Comparison of ENCODE assay signal across 19 mouse cellular contexts in genomic region chr9:121854246-121854645, GRCm38 (mm10). TPM values are rescaled to one million over a fixed set of nuclear protein-coding genes. Genes with fewer than 3 reads are reported as not detected.
"Had no signal": no experiment of that assay in that cellular context is flagged by ENCODE, and none has a peak within 500 bp of the region (broad histone marks: within the 10 kb centered on the region; RNA-seq: fewer than 3 reads in every experiment).

No protein-coding gene starts in this region.

- H3K9me3 ChIP-seq: intestine, embryonic 15.5 days; kidney, embryonic 15.5 days; limb, embryonic 12.5 days; limb, embryonic 15.5 days; liver, embryonic 12.5 days; liver, embryonic 15.5 days; midbrain, embryonic 12.5 days had no signal

- DNase-seq: kidney, adult 11 months; kidney, adult 8-10 months; kidney, postnatal 10 days; kidney, postnatal 36 days; layer of hippocampus, postnatal 36 days; left cerebral cortex, postnatal 4 days; lung, embryonic 14.5 days; lung, postnatal 4 days; thymus, adult 18-20 months; thymus, postnatal 36 days had no signal

- H3K27ac ChIP-seq: intestine, embryonic 15.5 days; kidney, embryonic 15.5 days; limb, embryonic 12.5 days; limb, embryonic 15.5 days; liver, embryonic 12.5 days; liver, embryonic 15.5 days; midbrain, embryonic 12.5 days had no signal

- H3K4me2 ChIP-seq: intestine, embryonic 15.5 days; kidney, embryonic 15.5 days; limb, embryonic 12.5 days; limb, embryonic 15.5 days; liver, embryonic 12.5 days; liver, embryonic 15.5 days; lung, embryonic 14.5 days; midbrain, embryonic 12.5 days had no signal

- ATAC-seq: intestine, embryonic 15.5 days; liver, embryonic 12.5 days; midbrain, embryonic 16.5 days had no signal

- H3K27me3 ChIP-seq: intestine, embryonic 15.5 days; kidney, embryonic 15.5 days; limb, embryonic 12.5 days; limb, embryonic 15.5 days; liver, embryonic 12.5 days; liver, embryonic 15.5 days; midbrain, embryonic 12.5 days had no signal

- H3K36me3 ChIP-seq: intestine, embryonic 15.5 days had no signal

- H3K9ac ChIP-seq: intestine, embryonic 15.5 days; kidney, embryonic 15.5 days; limb, embryonic 12.5 days; limb, embryonic 15.5 days; liver, embryonic 12.5 days; liver, embryonic 15.5 days; lung, embryonic 14.5 days; midbrain, embryonic 12.5 days had no signal

- H3K4me3 ChIP-seq: intestine, embryonic 15.5 days; kidney, embryonic 15.5 days; limb, embryonic 12.5 days; limb, embryonic 15.5 days; liver, embryonic 12.5 days; liver, embryonic 15.5 days; midbrain, embryonic 12.5 days had no signal

RNA-seq across cellular contexts. Expression of gene Ccdc13, which starts 15.0 kb away (rescaled TPM):
- polyA plus RNA-seq: liver, embryonic 12.5 days; liver, embryonic 15.5 days; spleen, adult 2 months had no signal

RNA-seq across cellular contexts. Expression of gene Ackr2, which starts 43.9 kb away (rescaled TPM):
- polyA plus RNA-seq: limb, embryonic 12.5 days had no signal
